ENCODE assay signal across 9 mouse cellular contexts in the genomic region with DNA sequence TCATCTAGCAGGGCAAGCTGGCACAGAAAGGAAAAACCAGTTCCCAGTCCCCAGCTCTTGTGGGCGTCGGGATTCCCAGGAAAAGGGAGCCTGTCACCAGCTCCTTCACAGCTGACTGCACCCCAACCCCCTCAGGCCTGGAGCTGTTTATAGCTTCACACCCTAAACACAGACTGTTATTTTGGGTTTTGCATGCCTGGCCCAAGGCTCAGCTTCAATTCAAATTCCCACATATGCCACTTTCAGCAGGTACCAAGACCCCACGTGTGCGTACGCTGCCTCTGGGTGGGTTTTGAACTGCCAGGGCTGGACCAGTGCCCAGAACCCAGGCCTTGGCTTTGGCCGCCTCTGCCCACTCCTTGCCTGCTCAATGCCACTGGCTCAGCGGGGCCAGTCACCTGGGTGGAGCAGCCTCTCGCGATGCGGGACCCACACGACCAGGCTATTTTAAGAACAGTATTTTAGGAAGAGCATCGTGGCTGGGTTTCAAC.
A peak's percentile ranks its signal among the peaks of the same experiment; 100 is the strongest.
DNase-seq lines count a peak whose midpoint lies in the region; ATAC-seq lines count a peak whose summit lies in the region.
"Had no signal": no experiment of that assay in that cellular context is flagged by ENCODE, and none has a peak within 500 bp of the region (broad histone marks: within the 10 kb centered on the region; RNA-seq: fewer than 3 reads in every experiment).

No protein-coding gene starts in this region.

- ATAC-seq in midbrain, embryonic 15.5 days (replicated peaks) = no peak

- DNase-seq in midbrain, embryonic 10.5 days (ENCODE audit: low spot score) = no peak
- DNase-seq in frontal cortex, adult 2 months (ENCODE audit: extremely low spot score in 1 of 2, low spot score in 1 of 2) = peak; percentile 76 to 79
- DNase-seq in heart, postnatal 14 days = peak; percentile 60 to 61
- DNase-seq in left cerebral cortex, adult 8-10 months (ENCODE audit: low spot score in 2 of 2) = peak; percentile 12 to 78
- no peak for DNase-seq in testis, postnatal 14 days (ENCODE audit: low spot score)
- DNase-seq in ovary, adult 18-20 months (ENCODE audit: low spot score) = no peak
- no peak for DNase-seq in thymus, postnatal 10 days (ENCODE audit: low spot score in 2 of 2)

- H3K4me1 ChIP-seq in midbrain, embryonic 10.5 days = peaks cover 9% of the 10 kb centered on the region
- H3K4me1 ChIP-seq in midbrain, embryonic 15.5 days = no peaks in the 10 kb centered on the region
- H3K4me1 ChIP-seq: stomach, embryonic 15.5 days had no signal

- H3K27me3 ChIP-seq in midbrain, embryonic 10.5 days (ENCODE audit: low read depth, poor library complexity, severe bottlenecking) = no peaks in the 10 kb centered on the region
- H3K27me3 ChIP-seq in midbrain, embryonic 15.5 days (replicated peaks) = no peaks in the 10 kb centered on the region
- H3K27me3 ChIP-seq: stomach, embryonic 15.5 days had no signal

- no peaks in the 10 kb centered on the region for H3K36me3 ChIP-seq in midbrain, embryonic 10.5 days
- H3K36me3 ChIP-seq in midbrain, embryonic 15.5 days (replicated peaks) = no peaks in the 10 kb centered on the region
- H3K36me3 ChIP-seq: stomach, embryonic 15.5 days had no signal

- H3K4me3 ChIP-seq in midbrain, embryonic 10.5 days = no peak overlapping the region
- no peak overlapping the region for H3K4me3 ChIP-seq in midbrain, embryonic 15.5 days
- H3K4me3 ChIP-seq: stomach, embryonic 15.5 days had no signal

- no peaks in the 10 kb centered on the region for H3K9me3 ChIP-seq in midbrain, embryonic 10.5 days (replicated peaks)
- no peaks in the 10 kb centered on the region for H3K9me3 ChIP-seq in midbrain, embryonic 15.5 days
- H3K9me3 ChIP-seq: stomach, embryonic 15.5 days had no signal

- no peak overlapping the region for H3K4me2 ChIP-seq in midbrain, embryonic 15.5 days
- H3K4me2 ChIP-seq: stomach, embryonic 15.5 days had no signal

- intact Hi-C loops in heart, postnatal 14 days (cut with DNase I) = no loop called here

- 0 out of 2 replicates have a peak overlapping the region, but pooled peaks have one; percentile 9 for H3K27ac ChIP-seq in midbrain, embryonic 10.5 days (replicated peaks)
- no peak overlapping the region for H3K27ac ChIP-seq in midbrain, embryonic 15.5 days
- H3K27ac ChIP-seq: stomach, embryonic 15.5 days had no signal

- 78% methylated on average over 12 of the region's 12 CpGs for whole genome bisulfite sequencing in midbrain, embryonic 10.5 days
- 71% methylated on average over 12 of the region's 12 CpGs for WGBS in midbrain, embryonic 15.5 days

- H3K9ac ChIP-seq in midbrain, embryonic 15.5 days = no peak overlapping the region
- H3K9ac ChIP-seq: stomach, embryonic 15.5 days had no signal

Comparison
In these comparisons a context has a peak if more than half of its experiments do, and no peak if none do; other contexts are left out.
1. DNase-seq: peak in frontal cortex, adult 2 months (2 of 2), heart, postnatal 14 days (2 of 2) and left cerebral cortex, adult 8-10 months (2 of 2); none in midbrain, embryonic 10.5 days (single experiment), testis, postnatal 14 days (single experiment), ovary, adult 18-20 months (single experiment) and thymus, postnatal 10 days (0 of 2).